Mouse (Mus musculus) liver, adult 2 months (tissue): ENCODE results near the gene Arhgef3. TPM values are rescaled to one million over a fixed set of nuclear protein-coding genes. Genes with fewer than 3 reads are reported as not detected.

Source experiments
- DNase-seq: peaks from one replicate; pipeline ENCODE4 v3.0.0-alpha.2; 2011; ENCODE audit warnings: low read depth, low spot score; ENCODE audit errors: extremely low read depth
- H3K27ac ChIP-seq: fragments of 200-500 bp; replicated peaks from 2 replicates; pipeline ENCODE4 v1.5.1; 2012; ENCODE audit warnings: low read depth, mild to moderate bottlenecking, control low read depth, inconsistent platforms, low read length; ENCODE audit not compliant: insufficient read depth
- H3K27me3 ChIP-seq: fragments of 200-500 bp; 2 replicates; pipeline ENCODE4 v1.6.1; 2012; ENCODE audit warnings: mild to moderate bottlenecking, moderate library complexity, low read length, inconsistent platforms; ENCODE audit not compliant: control insufficient read depth, insufficient read depth
- H3K36me3 ChIP-seq: fragments of 200-500 bp; 2 replicates; pipeline ENCODE4 v1.6.1; 2012; ENCODE audit warnings: low read length, inconsistent platforms; ENCODE audit not compliant: control insufficient read depth, insufficient read depth
- H3K4me1 ChIP-seq: fragments of 200-500 bp; 2 replicates; pipeline ENCODE4 v1.6.1; 2011; ENCODE audit warnings: low read length; ENCODE audit not compliant: control insufficient read depth, insufficient read depth
- H3K4me3 ChIP-seq: fragments of 200-500 bp; 2 replicates; pipeline ENCODE4 v1.5.1; 2011; ENCODE audit warnings: low read depth, mild to moderate bottlenecking, control low read depth, low read length, moderate library complexity; ENCODE audit not compliant: insufficient read depth
- H3K79me2 ChIP-seq: fragments of 200-500 bp; 2 replicates; pipeline ENCODE4 v1.6.1; 2012; ENCODE audit warnings: inconsistent platforms, mild to moderate bottlenecking, low read length, moderate library complexity; ENCODE audit not compliant: control insufficient read depth, insufficient read depth
- H3K9ac ChIP-seq: fragments of 200-500 bp; 2 replicates; pipeline ENCODE4 v1.6.1; 2012; ENCODE audit warnings: low read depth, mild to moderate bottlenecking, control low read depth, inconsistent platforms, low read length
- CTCF ChIP-seq: fragments of 200-500 bp; IDR thresholded peaks from 2 replicates; pipeline ENCODE4 v1.5.1; 2011; ENCODE audit warnings: low read depth, low read length, control low read depth
- POLR2A ChIP-seq: fragments of 200-500 bp; IDR thresholded peaks from 2 replicates; pipeline ENCODE4 v1.6.1; 2011; ENCODE audit warnings: low read length, control low read depth; ENCODE audit not compliant: insufficient read depth; ENCODE audit errors: extremely low read depth
- WGBS: fragments of 180-500 bp; shearing (Covaris S2); methylation state at CpG from one replicate; pipeline ENCODE4 v1.1.7; 2018; 5-methylcytosine and 5-hydroxymethylcytosine counted together
- polyA plus RNA-seq: library from polyadenylated mRNA; depleted of rRNA; stranded (reverse); fragments of >200 nt; gene quantifications from 2 replicates; pipeline ENCODE4 v1.2.3, GENCODE M21; 2012
- total RNA-seq: library from RNA; depleted of rRNA; stranded (reverse); fragments of >200 nt; gene quantifications from 2 replicates; pipeline ENCODE4 v1.2.3, GENCODE M21; 2014

The Arhgef3 gene
- total and polyA plus RNA-seq, 2 experiments = 6.4 to 19.3 TPM

DNA sequence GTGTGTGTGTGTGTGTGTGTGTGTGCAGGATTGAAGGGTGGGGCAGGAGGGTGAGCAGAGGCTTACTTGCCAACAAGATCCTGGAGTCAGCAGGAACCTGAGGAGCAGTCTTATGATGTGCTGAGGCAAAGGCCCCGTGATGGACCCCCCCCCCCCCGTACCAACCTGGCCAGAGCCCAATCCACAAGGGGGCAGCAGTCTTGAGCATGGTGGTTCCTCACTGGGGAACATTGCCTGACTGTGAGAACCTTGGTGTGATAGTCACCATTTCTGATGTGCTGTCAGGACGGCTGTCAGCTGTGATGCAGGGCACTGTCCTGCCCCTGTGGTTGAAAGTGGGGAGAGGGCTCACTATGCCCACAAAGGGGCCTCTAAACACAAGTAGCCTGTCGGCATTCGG lies 138.7 kb downstream of the Arhgef3 start:
- H3K27ac ChIP-seq = no peak overlapping the region
- H3K9ac ChIP-seq = no peak overlapping the region
- H3K4me1 ChIP-seq = no peaks in the 10 kb centered on the region
- no peak for DNase-seq
- H3K27me3 ChIP-seq = no peaks in the 10 kb centered on the region
- 90% methylated on average over 5 of the region's 5 CpGs for WGBS
- peak; percentile 25; the same call in 1 of the 2 replicates for TF ChIP-seq CTCF
- TF ChIP-seq POLR2A = no peak
- no peaks in the 10 kb centered on the region for H3K36me3 ChIP-seq
- H3K4me3 ChIP-seq = no peak overlapping the region
- H3K79me2 ChIP-seq = peaks cover 4% of the 10 kb centered on the region; the same call in 1 of the 2 replicates

GRCm38 (mm10) chr14:27262349-27262748 lies 147.7 kb downstream of the Arhgef3 start:
- Histone ChIP-seq H3K79me2 (no peaks in the 10 kb centered on the region; the same call in 1 of the 2 replicates), H3K36me3 (no peaks in the 10 kb centered on the region), H3K4me3 (no peak overlapping the region), H3K4me1 (no peaks in the 10 kb centered on the region), H3K27ac (no peak overlapping the region), H3K9ac (no peak overlapping the region), H3K27me3 (no peaks in the 10 kb centered on the region)
- DNase-seq = no peak
- TF ChIP-seq POLR2A (no peak), CTCF (no peak)
- WGBS = 90% methylated on average over 6 of the region's 6 CpGs

- H3K4me1 ChIP-seq = 0 out of 2 replicates have a peak, but pooled peaks cover 1% of the 10 kb centered on the region
- H3K36me3 ChIP-seq = no peaks in the 10 kb centered on the region
- no peak overlapping the region for H3K9ac ChIP-seq
- no peaks in the 10 kb centered on the region; the same call in 1 of the 2 replicates for H3K79me2 ChIP-seq
- H3K27me3 ChIP-seq = no peaks in the 10 kb centered on the region
- H3K4me3 ChIP-seq = no peak overlapping the region
- WGBS = 98% methylated on average over 1 of the region's 1 CpGs
- DNase-seq = no peak
- TF ChIP-seq CTCF (no peak), POLR2A (no peak)
- H3K27ac ChIP-seq = no peak overlapping the region
These were observed 151.9 kb downstream of the Arhgef3 start for GRCm38 (mm10) chr14:27266601-27267000.

- H3K27me3 ChIP-seq = no peaks in the 10 kb centered on the region
- 0 out of 2 replicates have a peak, but pooled peaks cover 1% of the 10 kb centered on the region for H3K4me1 ChIP-seq
- no peak for TF ChIP-seq POLR2A
- TF ChIP-seq CTCF = no peak
- no peak overlapping the region for H3K9ac ChIP-seq
- no peak overlapping the region for H3K27ac ChIP-seq
- no peak for DNase-seq
- WGBS = 85% methylated on average over 5 of the region's 5 CpGs
- H3K4me3 ChIP-seq = no peak overlapping the region
- no peaks in the 10 kb centered on the region; the same call in 1 of the 2 replicates for H3K79me2 ChIP-seq
- H3K36me3 ChIP-seq = no peaks in the 10 kb centered on the region
These were observed 153.4 kb downstream of the Arhgef3 start for GRCm38 (mm10) chr14:27268137-27268536.

- 92% methylated on average over 16 of the region's 16 CpGs for WGBS
- no peaks in the 10 kb centered on the region for H3K27me3 ChIP-seq
- H3K9ac ChIP-seq = no peak overlapping the region
- no peak overlapping the region for H3K4me3 ChIP-seq
- no peak for DNase-seq
- no peak overlapping the region for H3K27ac ChIP-seq
- H3K79me2 ChIP-seq = no peaks in the 10 kb centered on the region; the same call in 1 of the 2 replicates
- 0 out of 2 replicates have a peak, but pooled peaks cover 1% of the 10 kb centered on the region for H3K4me1 ChIP-seq
- TF ChIP-seq CTCF = no peak
- TF ChIP-seq POLR2A = no peak
- H3K36me3 ChIP-seq = no peaks in the 10 kb centered on the region
These were observed 154.4 kb downstream of the Arhgef3 start for GRCm38 (mm10) chr14:27268986-27269700.

- DNase-seq = no peak
- no peak overlapping the region for H3K27ac ChIP-seq
- 0 out of 2 replicates have a peak, but pooled peaks cover 1% of the 10 kb centered on the region for H3K4me1 ChIP-seq
- H3K9ac ChIP-seq = no peak overlapping the region
- no peaks in the 10 kb centered on the region for H3K27me3 ChIP-seq
- no peaks in the 10 kb centered on the region; the same call in 1 of the 2 replicates for H3K79me2 ChIP-seq
- H3K4me3 ChIP-seq = no peak overlapping the region
- no peak for TF ChIP-seq CTCF
- TF ChIP-seq POLR2A = no peak
- WGBS = 84% methylated on average over 4 of the region's 4 CpGs
- H3K36me3 ChIP-seq = no peaks in the 10 kb centered on the region
These were observed 155.1 kb downstream of the Arhgef3 start for GRCm38 (mm10) chr14:27269836-27270235.
